Mouse (Mus musculus): Measurements from ENCODE around the gene Cfap45.
A peak's percentile ranks its signal among the peaks of the same experiment; 100 is the strongest.

Gene Cfap45

GRCm38 (mm10) chr1:172567758-172568157 is 47.2 kb downstream of the Cfap45 start:
- DNase-seq = no peak

- no peak for DNase-seq
Measured at GRCm38 (mm10) chr1:172580116-172580515, 59.5 kb downstream of the Cfap45 start.

- no peak for DNase-seq
Measured at GRCm38 (mm10) chr1:172582436-172582835, 61.8 kb downstream of the Cfap45 start.

GRCm38 (mm10) chr1:172584271-172584670 is 63.7 kb downstream of the Cfap45 start:
- no peak for DNase-seq

GRCm38 (mm10) chr1:172585026-172585425 is 64.4 kb downstream of the Cfap45 start:
- DNase-seq = no peak

GRCm38 (mm10) chr1:172585612-172586567 is 65.3 kb downstream of the Cfap45 start:
- no peak for DNase-seq

GRCm38 (mm10) chr1:172590385-172590784 is 69.8 kb downstream of the Cfap45 start, which contains the start of gene Slamf8:
Gene Slamf8, minus strand, starts transcription at chr1:172590568.
- DNase-seq = no peak

- DNase-seq = no peak
Measured at GRCm38 (mm10) chr1:172593321-172593720, 72.7 kb downstream of the Cfap45 start.

- no peak for DNase-seq
Measured at GRCm38 (mm10) chr1:172593956-172594355, 73.4 kb downstream of the Cfap45 start.

- peak; percentile 45 for DNase-seq
Measured at GRCm38 (mm10) chr1:172594495-172594894, 73.9 kb downstream of the Cfap45 start.

Measured in thymus, postnatal 4 days (tissue).